In the genomic region with DNA sequence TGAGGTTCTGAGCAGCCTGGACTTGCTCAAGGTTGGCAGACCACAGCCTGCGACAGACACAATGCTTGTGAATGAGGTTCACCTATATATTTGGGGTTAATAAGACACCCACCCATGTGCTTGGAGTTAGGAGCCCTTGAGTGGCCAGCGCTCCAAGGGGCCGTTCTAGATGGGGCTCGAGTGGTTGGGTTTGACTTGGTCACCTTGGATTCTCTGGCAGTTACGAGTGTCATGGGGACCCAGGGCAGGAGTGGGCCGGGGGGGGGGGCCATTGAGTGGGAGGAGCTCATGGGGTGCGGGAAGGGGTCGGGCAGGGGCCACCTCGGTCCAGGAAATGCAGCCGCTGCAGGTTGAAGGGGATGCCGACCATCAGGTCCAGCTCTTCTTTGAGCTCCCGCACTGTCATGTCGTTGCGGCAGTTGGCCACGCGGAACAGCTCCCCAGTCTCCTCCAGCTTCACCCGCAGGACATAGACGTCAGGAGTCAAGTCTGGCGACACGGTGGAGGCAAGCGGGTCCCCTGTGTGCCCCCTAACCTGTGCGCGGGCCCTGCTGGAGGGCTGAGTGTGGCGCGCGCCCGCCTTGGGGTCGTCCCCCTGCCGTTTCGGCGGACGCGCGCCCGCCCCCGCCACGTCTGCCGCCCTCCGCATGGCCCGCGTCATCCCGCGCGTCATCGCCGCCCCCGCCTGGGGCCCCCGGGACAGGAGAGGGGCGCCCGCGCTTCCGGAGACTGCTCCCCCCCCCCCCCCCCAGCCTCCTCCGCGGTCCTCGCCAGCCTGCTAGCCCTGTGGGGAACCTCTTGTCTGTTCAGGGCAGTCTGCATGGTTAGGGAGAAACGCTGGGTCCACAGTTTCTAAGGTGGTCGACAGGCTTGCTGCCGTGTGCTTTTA, we compare ENCODE assay signal across 9 mouse cellular contexts. TPM values are rescaled to one million over a fixed set of nuclear protein-coding genes. Genes with fewer than 3 reads are reported as not detected.
DNase-seq lines count a peak whose midpoint lies in the region; ATAC-seq and TF ChIP-seq lines count a peak whose summit lies in the region.
"Had no signal": no experiment of that assay in that cellular context is flagged by ENCODE, and none has a peak within 500 bp of the region (broad histone marks: within the 10 kb centered on the region; RNA-seq: fewer than 3 reads in every experiment).

A gene (minus strand): TSS at position 697 of the 889 bp plus-strand sequence.

- peak; percentile 66 for ATAC-seq in kidney, embryonic 16.5 days (ENCODE audit: low FRiP score, low TSS enrichment)

- 0 out of 2 replicates have a peak, but pooled peaks cover 8% of the 10 kb centered on the region for H3K4me1 ChIP-seq in kidney, embryonic 16.5 days (ENCODE audit: insufficient read depth, low read length)
- H3K4me1 ChIP-seq in kidney, adult 2 months (ENCODE audit: control insufficient read depth, insufficient read depth, low read length): no peaks in the 10 kb centered on the region
- peaks cover 11% of the 10 kb centered on the region for H3K4me1 ChIP-seq in hindbrain, embryonic 10.5 days (replicated peaks)

- peak within 1 kb of the TSS; percentile 80 for H3K4me2 ChIP-seq in kidney, embryonic 16.5 days (replicated peaks; ENCODE audit: low read depth, low read length)

- DNase-seq in kidney, adult 2 months: no peak
- peak; percentile 23 for DNase-seq in brain, embryonic 14.5 days (ENCODE audit: low read depth)
- DNase-seq in hindbrain, embryonic 10.5 days (ENCODE audit: low spot score): peak; percentile 46
- DNase-seq in lung, postnatal 36 days: peak; percentile 2
- DNase-seq in spleen, adult 18-20 months: peak; percentile 43 to 51
- DNase-seq in layer of hippocampus, postnatal 14 days (ENCODE audit: low spot score in 2 of 2): no peak
- no peak for DNase-seq in cerebellum, postnatal 14 days

- no peak for TF ChIP-seq POLR2A in kidney, adult 2 months (IDR thresholded peaks at IDR 0.05; ENCODE audit: low read depth, low read length)
- no peak for TF ChIP-seq POLR2A in brain, embryonic 14.5 days (IDR thresholded peaks at IDR 0.05; ENCODE audit: borderline replicate concordance, extremely low read depth, insufficient read depth, insufficient read length, poor library complexity, severe bottlenecking)

- peak within 1 kb of the TSS; percentile 47 for H3K4me3 ChIP-seq in kidney, embryonic 16.5 days (ENCODE audit: low read length)
- H3K4me3 ChIP-seq in kidney, adult 2 months (ENCODE audit: insufficient read depth, low read depth, low read length): no peak within 1 kb of the TSS
- peak within 1 kb of the TSS; percentile 62 for H3K4me3 ChIP-seq in hindbrain, embryonic 10.5 days

- 10% methylated on average over 50 of the region's 58 CpGs for WGBS in kidney, embryonic 16.5 days
- 9% methylated on average over 54 of the region's 58 CpGs for WGBS in kidney, adult 2 months
- 12% methylated on average over 52 of the region's 58 CpGs for WGBS in hindbrain, embryonic 10.5 days

- H3K9me3 ChIP-seq in kidney, embryonic 16.5 days (ENCODE audit: low read length): no peaks in the 10 kb centered on the region
- no peaks in the 10 kb centered on the region for H3K9me3 ChIP-seq in hindbrain, embryonic 10.5 days

- H3K27me3 ChIP-seq in kidney, embryonic 16.5 days (ENCODE audit: insufficient read depth, low read length): peaks cover 14% of the 10 kb centered on the region
- H3K27me3 ChIP-seq in kidney, adult 2 months (replicated peaks; ENCODE audit: control insufficient read depth, insufficient read depth, low read length): peaks cover 3% of the 10 kb centered on the region; the same call in 1 of the 2 replicates
- peaks cover 26% of the 10 kb centered on the region for H3K27me3 ChIP-seq in hindbrain, embryonic 10.5 days (ENCODE audit: insufficient read depth, poor library complexity, severe bottlenecking)

- no peaks in the 10 kb centered on the region for H3K36me3 ChIP-seq in kidney, embryonic 16.5 days (ENCODE audit: insufficient read depth, low read length)
- no peaks in the 10 kb centered on the region for H3K36me3 ChIP-seq in kidney, adult 2 months (ENCODE audit: control insufficient read depth, insufficient read depth, low read length)
- H3K36me3 ChIP-seq in hindbrain, embryonic 10.5 days: no peaks in the 10 kb centered on the region

- H3K27ac ChIP-seq in kidney, embryonic 16.5 days (ENCODE audit: low read length): no peak within 1 kb of the TSS
- H3K27ac ChIP-seq in kidney, adult 2 months (ENCODE audit: insufficient read depth, low read depth, low read length): no peak within 1 kb of the TSS
- H3K27ac ChIP-seq in hindbrain, embryonic 10.5 days: peak within 1 kb of the TSS; percentile 78

- no peak for TF ChIP-seq CTCF in kidney, adult 2 months (conservative IDR thresholded peaks at IDR 0.05; ENCODE audit: insufficient read depth, insufficient read length, low read depth, low read length)
- TF ChIP-seq CTCF in brain, embryonic 14.5 days (IDR thresholded peaks at IDR 0.05; ENCODE audit: borderline replicate concordance, extremely low read depth, insufficient read depth, insufficient read length): peak; percentile 25; the same call in 1 of the 2 replicates

- peak within 1 kb of the TSS; percentile 60 for H3K9ac ChIP-seq in kidney, embryonic 16.5 days (replicated peaks; ENCODE audit: low read length)

RNA-seq across cellular contexts. Expression of the gene that starts here (rescaled TPM):
- polyA plus RNA-seq in kidney, embryonic 16.5 days (2015; fragmentation: Nextera tagmentation; extraction: Ambion mirVana): not detected in 2 replicates
- polyA plus RNA-seq in kidney, adult 2 months (2012; rRNA removed): 0.09 and 0.22 TPM in 2 replicates
- not detected in 2 replicates for polyA plus RNA-seq in brain, embryonic 14.5 days (2012; rRNA removed)
- polyA plus RNA-seq in hindbrain, embryonic 10.5 days (2016; fragmentation: Nextera tagmentation; extraction: Ambion mirVana): not detected in 2 replicates
- not detected for total RNA-seq in layer of hippocampus, postnatal 14 days (2021)
- total RNA-seq: left cerebral cortex, adult 18-20 months had no signal

Comparison
In these comparisons a context has a peak if more than half of its experiments do, and no peak if none do; other contexts are left out.
1. Peak in ATAC-seq, H3K4me3 ChIP-seq, H3K9ac ChIP-seq and H3K4me2 ChIP-seq in kidney, embryonic 16.5 days; RNA of the gene not detected or under 1 TPM.
2. Peak in DNase-seq in brain, embryonic 14.5 days; RNA of the gene not detected or under 1 TPM.
3. Peak in DNase-seq, H3K4me3 ChIP-seq and H3K27ac ChIP-seq in hindbrain, embryonic 10.5 days; RNA of the gene not detected or under 1 TPM.
4. DNase-seq: peak in lung, postnatal 36 days (single experiment) and spleen, adult 18-20 months (2 of 2); none in kidney, adult 2 months (single experiment), layer of hippocampus, postnatal 14 days (0 of 2) and cerebellum, postnatal 14 days (0 of 2).